Mouse (Mus musculus): ENCODE measurements at regions not wholly inside any gene's neighbourhood (a gene's known extent, or its start where the extent isn't known, plus 50 kb on each side); places are given as distances from the start of the nearest gene placed in this dataset.

GRCm38 (mm10) chr14:72807286-72807685, 97.5 kb upstream of the Fndc3a start:
- Histone ChIP-seq H3K36me3 (no peaks in the 10 kb centered on the region), H3K27me3 (ENCODE audit: insufficient read depth, poor library complexity, severe bottlenecking) (no peaks in the 10 kb centered on the region), H3K9me3 (no peaks in the 10 kb centered on the region), H3K4me3 (no peak overlapping the region), H3K4me1 (replicated peaks) (no peaks in the 10 kb centered on the region), H3K27ac (no peak overlapping the region)
- 94% methylated on average over 7 of the region's 7 CpGs for WGBS
- no peak for DNase-seq (ENCODE audit: low spot score)

DNA sequence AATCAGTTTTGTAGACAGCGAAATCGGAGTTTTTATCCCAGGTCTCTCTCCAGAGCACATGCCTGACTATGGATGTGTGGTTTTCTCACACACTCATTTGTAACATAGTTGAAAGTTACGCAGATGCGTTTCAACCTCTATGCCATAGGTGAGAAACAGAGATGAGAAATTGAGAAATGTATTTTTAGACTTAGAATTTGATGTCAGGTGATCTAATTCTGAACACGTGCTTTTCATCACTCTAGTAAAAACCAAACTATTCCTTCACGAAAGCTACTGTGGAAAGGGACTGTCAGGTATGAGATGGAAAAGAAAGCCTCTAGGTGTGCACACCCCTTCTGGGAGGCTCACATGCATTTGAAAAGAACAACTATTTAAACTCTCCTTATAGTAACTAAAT, 96.8 kb upstream of the Fndc3a start:
- Histone ChIP-seq H3K9me3 (no peaks in the 10 kb centered on the region), H3K4me3 (no peak overlapping the region), H3K36me3 (no peaks in the 10 kb centered on the region), H3K27ac (no peak overlapping the region), H3K27me3 (ENCODE audit: insufficient read depth, poor library complexity, severe bottlenecking) (no peaks in the 10 kb centered on the region), H3K4me1 (replicated peaks) (no peaks in the 10 kb centered on the region)
- WGBS: 94% methylated on average over 6 of the region's 6 CpGs
- DNase-seq (ENCODE audit: low spot score): no peak

DNA sequence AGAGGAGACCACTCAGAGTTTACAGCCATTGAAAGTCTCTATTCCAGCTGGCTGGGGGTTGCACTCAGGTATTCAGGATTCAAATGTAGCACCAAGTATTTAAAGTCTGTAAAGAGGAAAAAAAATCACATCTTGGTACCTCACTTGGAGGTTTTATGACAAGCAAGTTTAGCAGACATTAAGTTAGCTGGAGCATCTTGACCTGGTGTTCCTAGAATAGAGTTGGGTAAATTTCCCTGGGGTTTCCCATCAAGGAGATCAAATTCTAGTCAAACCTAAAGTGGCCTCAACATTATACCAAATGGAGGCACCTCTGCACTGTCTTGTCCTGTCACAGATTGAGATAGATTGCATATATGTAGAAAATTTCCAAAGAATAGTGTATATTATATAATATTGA, 93.8 kb upstream of the Fndc3a start:
- no peaks in the 10 kb centered on the region for H3K36me3 ChIP-seq
- no peaks in the 10 kb centered on the region for H3K9me3 ChIP-seq

DNA sequence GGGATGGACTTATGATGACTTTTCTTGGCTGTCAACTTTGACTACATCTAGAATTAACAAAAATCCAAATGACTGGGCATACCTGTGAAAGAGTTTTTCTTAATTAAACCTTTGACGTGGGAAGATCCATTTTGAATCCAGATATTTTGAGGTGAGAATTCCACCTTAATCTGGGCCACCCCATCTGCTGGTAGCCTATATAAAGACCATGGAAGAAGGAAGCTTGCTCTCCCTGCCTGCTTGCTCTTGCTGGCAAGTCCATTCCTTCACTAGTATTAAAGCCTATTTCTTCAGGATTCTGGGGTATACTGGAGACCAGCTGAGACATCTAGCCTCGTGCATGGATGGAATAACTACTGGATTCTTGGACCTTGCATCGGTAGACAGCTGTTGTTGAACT, 80.9 kb upstream of the Fndc3a start:
- Histone ChIP-seq H3K4me3 (no peak overlapping the region), H3K27me3 (ENCODE audit: insufficient read depth, poor library complexity, severe bottlenecking) (no peaks in the 10 kb centered on the region), H3K36me3 (no peaks in the 10 kb centered on the region), H3K4me1 (replicated peaks) (no peaks in the 10 kb centered on the region), H3K27ac (no peak overlapping the region), H3K9me3 (no peaks in the 10 kb centered on the region)
- no peak for DNase-seq (ENCODE audit: low spot score)
- WGBS: 88% methylated on average over 3 of the region's 3 CpGs

More for the DNA sequence above, 93.8 kb upstream of the Fndc3a start:
- no peak for DNase-seq (ENCODE audit: low spot score)
- Histone ChIP-seq H3K4me1 (replicated peaks) (no peaks in the 10 kb centered on the region), H3K27me3 (ENCODE audit: insufficient read depth, poor library complexity, severe bottlenecking) (no peaks in the 10 kb centered on the region), H3K27ac (no peak overlapping the region), H3K4me3 (no peak overlapping the region)

GRCm38 (mm10) chr14:72786929-72787328, 77.1 kb upstream of the Fndc3a start:
- Histone ChIP-seq H3K36me3 (no peaks in the 10 kb centered on the region), H3K27me3 (ENCODE audit: insufficient read depth, poor library complexity, severe bottlenecking) (no peaks in the 10 kb centered on the region), H3K4me3 (no peak overlapping the region), H3K4me1 (replicated peaks) (no peaks in the 10 kb centered on the region), H3K27ac (no peak overlapping the region), H3K9me3 (no peaks in the 10 kb centered on the region)
- DNase-seq (ENCODE audit: low spot score): no peak
- 89% methylated on average over 3 of the region's 3 CpGs for WGBS

GRCm38 (mm10) chr14:72783248-72783647, 73.4 kb upstream of the Fndc3a start:
- WGBS: 68% methylated on average over 9 of the region's 9 CpGs
- no peak overlapping the region for H3K4me3 ChIP-seq
- H3K27ac ChIP-seq: no peak overlapping the region
- no peaks in the 10 kb centered on the region for H3K27me3 ChIP-seq (ENCODE audit: insufficient read depth, poor library complexity, severe bottlenecking)
- no peaks in the 10 kb centered on the region for H3K9me3 ChIP-seq
- no peak for DNase-seq (ENCODE audit: low spot score)
- no peaks in the 10 kb centered on the region for H3K36me3 ChIP-seq
- H3K4me1 ChIP-seq (replicated peaks): no peaks in the 10 kb centered on the region

DNA sequence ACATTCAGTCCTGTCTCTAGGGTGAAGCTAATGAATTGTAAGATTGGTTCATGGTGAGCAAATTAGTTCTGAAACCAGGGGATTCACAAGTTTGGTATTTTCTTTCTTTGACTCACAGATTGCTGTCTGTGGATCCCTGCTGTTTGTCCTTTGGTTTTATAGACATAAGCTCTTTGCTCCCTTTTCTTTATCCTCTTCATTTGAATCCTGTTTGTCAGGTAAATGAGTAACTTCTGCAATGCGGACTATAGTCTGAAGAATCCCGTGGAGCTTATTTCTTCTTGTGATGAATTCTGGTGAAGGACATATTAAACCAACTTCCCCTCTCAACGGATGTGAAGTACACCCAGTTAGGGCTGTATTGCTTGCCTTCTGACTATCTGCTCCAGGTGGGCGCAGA, 69.6 kb upstream of the Fndc3a start:
- no peak overlapping the region for H3K4me3 ChIP-seq
- no peaks in the 10 kb centered on the region for H3K4me1 ChIP-seq (replicated peaks)
- no peak for DNase-seq (ENCODE audit: low spot score)
- no peak overlapping the region for H3K27ac ChIP-seq
- no peaks in the 10 kb centered on the region for H3K36me3 ChIP-seq
- WGBS: 67% methylated on average over 4 of the region's 4 CpGs
- H3K9me3 ChIP-seq: no peaks in the 10 kb centered on the region
- no peaks in the 10 kb centered on the region for H3K27me3 ChIP-seq (ENCODE audit: insufficient read depth, poor library complexity, severe bottlenecking)

DNA sequence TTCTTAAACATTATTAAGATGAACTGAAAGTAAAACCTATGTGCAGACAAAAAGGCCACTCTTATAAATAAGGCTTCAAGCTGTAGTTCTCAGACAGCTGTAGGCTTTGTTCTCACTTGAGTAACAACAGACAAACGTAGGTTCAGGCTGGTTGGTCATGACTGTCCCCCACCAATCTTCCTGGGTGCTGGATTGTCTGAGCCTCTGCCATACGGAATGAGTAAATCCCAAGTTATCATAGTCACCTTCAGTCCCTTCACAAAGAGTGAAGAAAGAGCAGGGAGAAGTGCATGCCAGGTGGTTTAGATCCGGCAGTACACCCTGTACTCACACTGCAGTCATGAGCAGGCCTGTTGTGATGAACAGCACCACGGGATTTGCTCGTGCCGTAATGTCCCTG, 69.0 kb upstream of the Fndc3a start:
- no peaks in the 10 kb centered on the region for H3K9me3 ChIP-seq
- WGBS: 83% methylated on average over 6 of the region's 6 CpGs
- no peak overlapping the region for H3K4me3 ChIP-seq
- H3K4me1 ChIP-seq (replicated peaks): no peaks in the 10 kb centered on the region
- H3K36me3 ChIP-seq: no peaks in the 10 kb centered on the region
- DNase-seq (ENCODE audit: low spot score): no peak
- no peak overlapping the region for H3K27ac ChIP-seq
- no peaks in the 10 kb centered on the region for H3K27me3 ChIP-seq (ENCODE audit: insufficient read depth, poor library complexity, severe bottlenecking)

DNA sequence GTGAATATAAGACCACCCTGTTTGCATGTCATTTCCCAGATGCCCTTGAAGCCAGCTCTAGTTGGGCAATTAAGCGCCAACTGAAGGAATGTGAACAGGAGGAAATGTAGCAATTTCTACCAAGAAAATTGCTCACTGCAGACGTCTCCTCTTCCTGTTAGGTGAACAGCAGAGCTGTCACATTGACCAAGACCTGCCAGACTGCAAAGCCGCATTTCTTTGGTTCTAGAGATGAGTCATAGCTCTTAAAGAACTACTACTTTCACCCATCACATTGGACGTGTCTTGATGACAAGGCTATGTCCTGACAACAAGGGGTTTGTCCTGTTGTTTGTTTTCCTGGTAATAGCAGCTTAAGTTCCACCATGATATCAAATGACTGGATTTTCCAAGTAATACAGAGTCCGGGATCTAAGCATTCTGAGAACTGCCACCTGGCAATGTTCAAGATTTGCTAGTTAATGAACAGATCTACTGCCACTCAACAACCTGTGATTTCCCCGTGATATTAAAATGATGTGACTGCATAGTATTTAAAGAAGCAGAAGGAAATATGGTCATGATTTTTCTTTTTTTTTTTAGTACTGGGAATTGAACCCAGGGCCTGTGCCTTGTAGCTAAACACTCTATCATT, 68.2 kb upstream of the Fndc3a start:
- no peaks in the 10 kb centered on the region for H3K36me3 ChIP-seq
- no peaks in the 10 kb centered on the region for H3K27me3 ChIP-seq (ENCODE audit: insufficient read depth, poor library complexity, severe bottlenecking)
- no peak for DNase-seq (ENCODE audit: low spot score)
- no peaks in the 10 kb centered on the region for H3K4me1 ChIP-seq (replicated peaks)
- no peak overlapping the region for H3K4me3 ChIP-seq
- H3K27ac ChIP-seq: no peak overlapping the region
- WGBS: 80% methylated on average over 6 of the region's 6 CpGs
- no peaks in the 10 kb centered on the region for H3K9me3 ChIP-seq

GRCm38 (mm10) chr14:72770237-72770636, 60.4 kb upstream of the Fndc3a start:
- H3K4me3 ChIP-seq: no peak overlapping the region
- H3K27me3 ChIP-seq (ENCODE audit: insufficient read depth, poor library complexity, severe bottlenecking): no peaks in the 10 kb centered on the region
- no peak overlapping the region for H3K27ac ChIP-seq
- no peak for DNase-seq (ENCODE audit: low spot score)
- no peaks in the 10 kb centered on the region for H3K36me3 ChIP-seq
- 25% methylated on average over 1 of the region's 1 CpGs for WGBS
- no peaks in the 10 kb centered on the region for H3K9me3 ChIP-seq
- H3K4me1 ChIP-seq (replicated peaks): 0 out of 2 replicates have a peak, but pooled peaks cover 6% of the 10 kb centered on the region

DNA sequence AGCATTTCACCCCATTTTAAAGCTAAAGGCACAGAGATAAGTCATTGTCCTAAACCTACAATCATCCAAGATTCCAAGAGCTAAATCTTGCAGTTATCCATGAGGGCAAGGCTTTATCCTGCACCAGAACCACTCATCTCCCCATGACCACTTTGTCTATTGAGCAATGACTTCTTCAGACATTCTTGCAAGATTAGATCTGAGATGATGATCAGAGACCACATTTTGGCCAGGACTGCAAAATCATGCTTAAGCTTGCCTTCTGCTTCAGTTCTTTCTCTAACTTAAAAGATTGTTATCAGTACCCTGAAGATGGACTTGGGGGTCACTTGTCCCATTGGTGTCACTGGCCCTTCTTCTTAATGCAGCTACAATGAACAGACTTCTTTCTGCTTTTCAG, 50.3 kb upstream of the Fndc3a start:
- DNase-seq (ENCODE audit: low spot score): no peak
- no peak overlapping the region for H3K27ac ChIP-seq
- no peaks in the 10 kb centered on the region for H3K36me3 ChIP-seq

More for the DNA sequence above, 50.3 kb upstream of the Fndc3a start:
- no peaks in the 10 kb centered on the region for H3K9me3 ChIP-seq
- H3K27me3 ChIP-seq (ENCODE audit: insufficient read depth, poor library complexity, severe bottlenecking): no peaks in the 10 kb centered on the region
- H3K4me1 ChIP-seq (replicated peaks): no peaks in the 10 kb centered on the region
- H3K4me3 ChIP-seq: no peak overlapping the region

All from hindbrain, embryonic 10.5 days (tissue).